Mouse (Mus musculus) right cerebral cortex, postnatal 36 days (tissue): ENCODE results near the gene Shank2.

ENCODE experiments used
- DNase-seq, 2 experiments: peaks; one replicate each; pipeline ENCODE4 v3.0.0; 2022; ENCODE audit warnings: low spot score in 2 of 2, mixed read lengths in 1 of 2

Shank2 gene

DNA sequence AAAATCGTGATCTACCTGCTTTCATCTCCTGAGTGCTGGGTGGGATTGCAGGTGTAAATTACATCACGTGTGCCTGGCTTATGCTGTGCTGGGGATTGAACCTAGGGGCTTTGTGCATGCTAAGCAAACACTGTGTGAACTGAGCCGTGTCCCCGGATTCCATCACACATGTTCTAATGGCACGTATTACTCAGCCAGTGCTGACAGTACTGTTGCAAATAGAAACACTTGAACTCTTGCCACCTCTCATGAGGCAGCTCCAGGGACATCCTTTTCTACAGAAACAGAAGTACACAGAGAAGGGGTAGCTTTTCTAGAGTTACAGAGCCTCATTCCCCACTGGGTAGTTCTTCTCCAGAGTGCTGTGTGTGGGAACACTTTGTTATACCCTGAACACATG is 168.5 kb downstream of the Shank2 start:
- no peak for DNase-seq

- peak; percentile 37 to 54 for DNase-seq
Measured at GRCm38 (mm10) chr7:144170686-144171085, 169.0 kb downstream of the Shank2 start.

- no peak for DNase-seq
Measured at GRCm38 (mm10) chr7:144173869-144174268, 172.1 kb downstream of the Shank2 start.

DNA sequence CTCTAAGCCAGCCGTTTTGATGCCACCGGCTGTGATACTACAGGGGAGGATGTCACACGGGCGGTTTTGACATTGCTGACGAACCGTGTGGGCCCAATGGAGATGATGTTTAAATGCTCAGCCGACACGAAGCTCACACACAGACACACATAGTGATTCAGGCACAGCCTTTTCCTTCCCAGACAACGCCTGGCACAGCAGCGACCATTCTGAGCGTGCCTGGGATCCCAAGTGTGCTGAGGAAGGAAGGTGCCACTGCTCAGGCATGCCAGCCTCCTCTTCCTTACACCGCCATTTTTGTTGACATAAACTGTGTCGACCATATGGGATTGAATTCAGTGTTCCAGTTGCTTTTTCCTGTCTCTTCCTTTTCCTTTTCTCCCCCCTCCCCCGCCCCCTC is 172.6 kb downstream of the Shank2 start:
- peak; percentile 42 to 57 for DNase-seq

GRCm38 (mm10) chr7:144175025-144175424 is 173.3 kb downstream of the Shank2 start:
- DNase-seq = no peak

DNA sequence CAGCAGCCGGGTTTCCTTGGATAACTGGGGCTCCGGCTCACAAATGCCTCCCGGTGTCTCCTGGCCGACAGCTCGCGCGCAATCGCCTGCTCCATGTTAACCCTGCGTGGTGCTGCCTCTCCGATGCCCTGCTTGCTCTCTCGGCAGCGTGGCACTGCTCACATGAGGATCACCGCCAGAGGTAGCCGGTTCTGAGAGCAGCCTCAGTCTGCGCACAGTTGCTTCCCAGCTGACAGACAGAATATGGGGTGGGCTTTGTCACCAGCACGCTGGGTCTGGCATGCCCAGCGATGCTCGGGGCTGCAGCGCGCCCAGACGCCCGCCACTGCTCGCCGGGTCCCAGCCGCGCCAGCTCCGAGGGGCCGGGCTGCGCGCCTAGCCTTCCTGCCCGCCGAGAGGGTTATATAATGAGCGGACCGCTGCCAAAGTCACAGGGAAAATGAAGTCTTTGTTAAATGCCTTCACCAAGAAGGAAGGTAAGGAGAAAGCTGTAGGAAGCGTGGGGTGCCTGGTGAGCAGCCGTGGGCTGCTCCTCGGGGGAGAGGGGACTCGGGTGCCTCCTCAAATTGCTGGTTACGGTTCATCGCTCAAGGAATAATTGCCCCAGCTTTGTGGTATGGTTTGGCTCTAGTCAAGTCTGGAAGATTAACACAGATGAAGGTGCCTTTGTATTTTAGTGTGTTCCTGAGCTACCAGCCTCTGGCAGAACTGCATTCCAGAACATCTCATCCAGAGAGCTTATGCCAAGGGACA is 173.9 kb downstream of the Shank2 start:
- peak; percentile 55 to 61 for DNase-seq

DNA sequence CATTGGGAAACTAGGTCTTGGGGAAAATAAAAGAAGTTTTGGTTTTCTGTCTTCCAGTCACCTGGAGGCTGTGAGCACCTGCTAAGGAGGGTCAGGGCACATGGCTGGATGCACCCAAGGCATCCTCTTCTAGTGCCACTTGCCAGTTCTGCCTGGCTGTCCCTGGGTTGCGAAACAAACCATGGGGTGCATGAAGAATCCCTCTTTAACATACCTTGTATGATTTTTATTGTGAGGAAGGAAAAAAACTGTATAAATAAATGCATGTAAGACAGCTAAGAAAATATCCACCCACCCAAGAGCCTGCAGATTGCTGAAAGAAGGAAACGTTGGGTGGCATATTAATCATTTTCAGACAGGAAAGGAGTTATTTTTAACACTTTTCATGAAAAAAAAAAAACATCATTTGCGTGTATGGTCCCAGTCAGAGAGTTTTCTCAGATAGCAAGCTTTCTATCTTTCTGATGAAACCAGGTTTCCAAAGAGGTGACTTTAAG is 174.6 kb downstream of the Shank2 start:
- no peak for DNase-seq

- no peak for DNase-seq
Measured at GRCm38 (mm10) chr7:144179436-144179835, 177.7 kb downstream of the Shank2 start.

GRCm38 (mm10) chr7:144180885-144181284 is 179.2 kb downstream of the Shank2 start:
- DNase-seq = peak in 1 of 2 experiments; percentile 28

GRCm38 (mm10) chr7:144187869-144188430 is 186.2 kb downstream of the Shank2 start:
- DNase-seq = no peak

DNA sequence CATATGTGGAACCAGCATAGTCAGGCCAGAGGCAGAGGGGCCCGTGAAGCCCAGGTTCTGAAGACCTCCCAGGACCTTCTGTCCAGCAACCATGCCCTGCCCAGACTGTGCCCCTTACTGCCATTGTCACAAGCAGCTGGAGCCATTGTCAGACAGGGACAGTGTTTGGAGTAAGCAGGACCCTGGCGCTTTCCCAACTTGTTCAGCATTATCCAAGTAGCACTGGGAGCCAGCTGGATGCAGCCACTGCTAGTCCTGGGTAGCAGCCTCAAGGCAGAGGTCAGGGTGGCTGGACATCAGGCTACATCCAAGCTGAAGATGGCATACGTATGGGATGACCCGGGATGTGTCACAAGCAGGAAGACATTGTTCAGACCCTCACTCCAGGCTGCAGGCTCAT is 187.7 kb downstream of the Shank2 start:
- no peak for DNase-seq

DNA sequence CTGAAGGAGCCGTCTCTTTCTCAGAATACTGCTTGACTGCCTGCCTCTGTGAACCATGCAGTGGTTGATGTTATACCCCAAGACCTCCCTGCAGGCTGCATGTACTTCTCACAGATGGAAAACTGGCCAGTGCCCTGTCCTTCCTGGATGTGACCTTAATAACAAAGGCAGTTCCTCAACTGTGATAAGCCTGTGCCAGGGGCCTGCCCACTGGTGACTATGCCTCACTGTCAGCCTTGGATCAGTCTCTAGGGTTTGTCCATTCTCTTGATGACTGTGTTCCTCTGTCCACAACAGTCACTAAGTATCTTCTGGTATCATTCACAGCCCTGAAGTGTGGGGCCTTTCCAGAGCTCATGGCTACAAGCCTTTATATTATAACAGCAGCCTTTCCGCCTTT is 196.8 kb downstream of the Shank2 start:
- no peak for DNase-seq

DNA sequence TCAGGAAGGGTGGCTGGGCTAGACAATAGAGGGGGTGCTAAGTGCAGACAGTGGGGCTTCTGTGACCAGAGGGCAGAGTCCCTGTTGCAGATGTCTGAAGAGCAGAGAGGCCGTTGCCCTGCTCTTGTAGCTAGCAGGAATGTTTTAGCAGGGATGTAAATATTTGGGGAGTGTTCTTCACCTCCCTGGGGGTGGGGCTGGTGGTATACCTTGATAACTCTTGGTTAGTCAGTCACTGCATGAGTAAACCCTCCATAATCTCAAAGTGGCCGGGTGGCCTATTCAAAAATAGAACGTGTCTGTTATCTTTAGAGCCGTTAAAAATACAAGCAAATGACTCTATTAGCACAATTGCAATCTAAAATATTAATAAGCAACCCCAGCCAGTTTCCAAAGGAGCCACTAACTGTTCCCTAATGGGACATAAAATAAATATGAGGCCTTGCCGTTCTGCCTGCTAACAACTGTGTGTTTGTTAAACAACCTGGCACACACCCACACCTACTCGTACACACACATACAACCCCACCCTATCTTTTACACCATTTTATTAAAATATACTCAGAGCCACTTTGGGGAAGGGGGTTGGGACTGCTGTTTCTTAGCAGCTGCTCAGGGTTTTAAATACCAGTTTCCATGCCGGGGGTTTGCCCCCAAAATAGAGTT is 200.4 kb downstream of the Shank2 start:
- no peak for DNase-seq

GRCm38 (mm10) chr7:144204290-144204689 is 202.6 kb downstream of the Shank2 start:
- peak; percentile 24 to 38 for DNase-seq

DNA sequence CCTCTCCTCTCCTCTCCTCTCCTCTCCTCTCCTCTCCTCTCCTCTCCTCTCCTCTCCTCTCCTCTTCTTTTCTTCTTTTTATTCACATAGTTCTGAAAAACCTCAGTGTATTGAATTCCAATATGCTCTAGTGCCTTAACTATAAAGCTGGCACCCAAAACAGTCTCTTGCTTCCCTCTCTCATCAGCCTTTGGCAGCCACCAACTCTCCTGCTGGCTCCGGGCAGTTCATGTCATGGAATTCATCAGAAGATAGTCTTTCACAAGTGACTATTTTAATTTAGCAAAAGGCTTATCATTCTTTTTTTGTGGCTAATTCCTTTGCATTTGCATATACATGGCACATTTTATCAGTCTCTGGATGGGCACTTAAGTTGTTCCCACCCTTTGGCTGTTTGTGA is 203.4 kb downstream of the Shank2 start:
- DNase-seq = no peak

DNA sequence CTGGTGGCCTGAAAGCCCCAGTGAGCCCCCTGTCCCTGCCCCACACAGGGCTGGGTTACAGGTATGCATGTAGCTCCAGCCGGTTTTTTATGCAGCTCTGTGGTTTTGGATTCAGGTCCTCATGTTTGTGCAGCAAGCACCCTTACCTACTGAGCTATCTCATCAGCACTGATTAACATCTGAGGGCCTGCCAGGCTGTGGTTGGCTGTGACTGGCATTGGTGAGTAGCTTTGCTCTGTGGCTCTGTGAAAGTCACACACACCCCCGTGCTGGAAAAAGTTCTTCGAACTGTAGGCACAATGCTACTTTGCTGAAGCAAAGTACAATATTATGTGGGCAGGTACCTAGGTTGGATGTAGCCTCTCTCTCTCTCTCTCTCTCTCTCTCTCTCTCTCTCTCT is 204.1 kb downstream of the Shank2 start:
- peak; percentile 52 to 59 for DNase-seq

DNA sequence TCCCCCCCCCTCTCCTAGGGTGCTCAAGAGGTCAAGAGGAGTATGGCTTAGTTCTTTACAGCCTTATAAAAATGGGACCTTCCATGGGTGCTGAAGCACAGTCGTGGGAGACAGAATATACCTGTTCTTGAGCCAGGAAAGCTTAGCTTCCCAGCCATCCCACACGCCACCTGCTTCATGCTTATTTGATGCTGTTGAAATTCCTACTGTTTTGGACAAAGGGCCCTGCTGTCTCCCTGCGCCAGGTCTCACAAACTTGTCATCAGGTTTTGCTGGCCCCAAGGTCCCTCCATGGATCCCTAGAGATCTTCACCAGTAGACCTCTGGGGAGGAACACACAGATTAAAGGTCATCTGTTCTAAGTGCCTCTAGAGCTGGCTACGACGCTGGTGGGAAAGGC is 204.5 kb downstream of the Shank2 start:
- DNase-seq = peak; percentile 52

GRCm38 (mm10) chr7:144207100-144207499 is 205.4 kb downstream of the Shank2 start:
- DNase-seq = no peak

DNA sequence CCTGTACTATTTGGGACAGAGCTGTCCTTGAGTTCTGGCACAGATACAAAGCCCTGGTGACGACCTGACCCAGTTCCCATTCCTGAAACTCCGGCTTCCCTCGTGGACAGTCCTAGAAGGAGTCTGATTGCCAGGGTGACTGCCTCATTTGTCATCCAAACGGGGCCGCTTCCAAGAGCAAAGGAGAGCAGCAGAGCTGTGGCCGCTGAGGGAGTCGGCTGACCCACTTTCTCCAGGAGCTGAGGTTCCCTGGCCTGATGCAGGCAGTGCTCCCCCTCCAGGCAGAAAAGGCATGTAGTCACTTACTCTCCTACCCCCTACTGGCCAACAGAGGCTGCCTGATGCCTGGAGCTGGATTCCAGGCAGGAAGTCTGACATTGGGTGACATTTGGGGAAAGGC is 206.1 kb downstream of the Shank2 start:
- peak; percentile 70 to 75 for DNase-seq

GRCm38 (mm10) chr7:144208628-144209027 is 206.9 kb downstream of the Shank2 start:
- no peak for DNase-seq

- DNase-seq = peak; percentile 28 to 36
Measured at GRCm38 (mm10) chr7:144210526-144210925, 208.8 kb downstream of the Shank2 start.

DNA sequence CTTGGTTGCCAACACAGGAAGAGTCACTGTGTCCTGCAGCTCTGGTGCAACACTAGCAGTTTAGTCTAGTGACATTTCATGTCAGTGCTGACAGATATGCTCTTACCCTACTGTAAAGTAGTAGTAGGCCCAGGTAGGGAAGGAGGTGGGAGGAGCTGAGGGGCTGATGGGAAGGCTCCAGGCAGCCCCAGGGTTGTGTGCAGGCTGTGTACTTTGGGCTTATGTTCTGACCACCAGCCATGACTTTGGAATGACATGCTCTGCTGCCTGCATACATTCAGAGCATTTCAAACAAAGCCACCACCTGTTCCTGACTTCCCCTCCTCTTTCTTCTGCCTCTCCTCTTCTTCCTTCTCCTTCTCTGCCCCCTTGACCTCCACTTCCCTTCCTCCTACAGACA is 211.0 kb downstream of the Shank2 start:
- no peak for DNase-seq

GRCm38 (mm10) chr7:144217192-144217591 is 215.5 kb downstream of the Shank2 start:
- DNase-seq = peak; percentile 64 to 65
